ENCODE assay signal across 20 mouse cellular contexts in the genomic region with DNA sequence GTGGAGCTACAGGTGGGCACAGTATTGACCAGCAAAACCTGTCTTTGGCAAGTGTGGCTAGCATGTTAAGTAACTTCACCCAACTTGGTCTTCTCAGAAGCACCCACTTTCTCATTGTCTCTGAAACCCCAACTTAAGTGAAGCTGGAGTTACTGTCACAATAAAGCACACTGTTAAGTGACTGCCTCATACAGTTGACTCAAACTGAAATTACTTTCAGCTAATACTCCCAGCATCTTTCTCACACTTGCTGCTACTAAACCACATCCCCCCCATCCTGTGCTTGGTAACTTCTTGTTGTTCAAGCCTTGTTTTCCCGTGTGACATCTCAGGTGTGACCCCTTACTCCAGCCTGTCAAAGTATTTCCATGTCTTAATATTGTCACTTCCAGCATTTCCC.
"Had no signal": no experiment of that assay in that cellular context is flagged by ENCODE, and none has a peak within 500 bp of the region (broad histone marks: within the 10 kb centered on the region; RNA-seq: fewer than 3 reads in every experiment).

No protein-coding gene starts in this region.

- ATAC-seq: liver, postnatal 0 days; lung, postnatal 0 days had no signal

- H3K36me3 ChIP-seq: limb, embryonic 15.5 days; neural tube, embryonic 15.5 days had no signal

- H3K9ac ChIP-seq: limb, embryonic 12.5 days; limb, embryonic 15.5 days; liver, embryonic 14.5 days; liver, postnatal 0 days; lung, embryonic 14.5 days; neural tube, embryonic 12.5 days; neural tube, embryonic 15.5 days had no signal

- H3K4me3 ChIP-seq: left cerebral cortex, adult 2 months; limb, embryonic 12.5 days; limb, embryonic 15.5 days; neural tube, embryonic 12.5 days; neural tube, embryonic 15.5 days had no signal

- H3K9me3 ChIP-seq: limb, embryonic 15.5 days; neural tube, embryonic 12.5 days; neural tube, embryonic 15.5 days had no signal

- H3K4me2 ChIP-seq: limb, embryonic 12.5 days; limb, embryonic 15.5 days; liver, embryonic 11.5 days; lung, embryonic 14.5 days; midbrain, embryonic 11.5 days; neural tube, embryonic 12.5 days; neural tube, embryonic 15.5 days had no signal

- DNase-seq: kidney, adult 18-20 months; kidney, adult 9 months; layer of hippocampus, postnatal 36 days; liver, postnatal 0 days; lung, embryonic 14.5 days; midbrain, embryonic 14.5 days; right cerebral cortex, adult 18-20 months; right cerebral cortex, postnatal 14 days; thymus, adult 18-20 months; thymus, postnatal 36 days had no signal

- H3K27me3 ChIP-seq: limb, embryonic 12.5 days; limb, embryonic 15.5 days; neural tube, embryonic 12.5 days; neural tube, embryonic 15.5 days had no signal

- H3K27ac ChIP-seq: kidney, postnatal 0 days; left cerebral cortex, adult 2 months; limb, embryonic 12.5 days; limb, embryonic 15.5 days; liver, embryonic 14.5 days; neural tube, embryonic 12.5 days; neural tube, embryonic 15.5 days had no signal
